Mouse (Mus musculus) adrenal gland, postnatal 14 days (tissue): ENCODE measurements around the gene Csrp3. TPM values are rescaled to one million over a fixed set of nuclear protein-coding genes. Genes with fewer than 3 reads are reported as not detected.

Source experiments
- DNase-seq: peaks from one replicate; pipeline ENCODE4 v3.0.0; 2021; ENCODE audit warnings: mixed read lengths
- total RNA-seq: library from RNA; stranded (reverse); gene quantifications from 2 replicates; pipeline ENCODE4 v1.2.3, GENCODE M21; 2021

Csrp3 gene
- total RNA-seq, 1 experiment from 2014 or later = 0.44 TPM

GRCm38 (mm10) chr7:48829177-48829910, 18.5 kb downstream of the Csrp3 start:
- no peak for DNase-seq

DNA sequence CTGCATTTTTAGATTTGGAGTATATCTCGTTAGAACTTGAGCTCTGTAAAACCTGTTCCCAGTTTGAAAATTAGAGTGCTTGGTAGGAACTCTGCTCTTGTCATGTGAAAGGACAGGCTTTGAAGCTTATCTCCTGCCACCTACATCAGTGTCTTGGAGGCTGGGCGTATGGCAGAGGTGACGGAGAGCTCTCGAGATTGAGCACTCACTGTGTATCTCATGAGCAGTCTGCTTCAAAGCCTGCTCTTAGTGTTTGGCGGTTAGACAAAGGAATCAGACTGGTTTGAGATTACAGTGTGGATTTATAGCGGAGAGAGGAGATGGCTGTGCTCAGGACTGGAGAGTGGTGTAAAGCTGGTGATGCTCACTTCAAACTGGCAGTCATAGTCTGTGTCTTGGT, 22.7 kb downstream of the Csrp3 start:
- peak; percentile 13 for DNase-seq

- peak; percentile 8 for DNase-seq
Observed at GRCm38 (mm10) chr7:48824671-48825070, 23.2 kb downstream of the Csrp3 start.

GRCm38 (mm10) chr7:48823621-48824020, 24.2 kb downstream of the Csrp3 start:
- DNase-seq = no peak

DNA sequence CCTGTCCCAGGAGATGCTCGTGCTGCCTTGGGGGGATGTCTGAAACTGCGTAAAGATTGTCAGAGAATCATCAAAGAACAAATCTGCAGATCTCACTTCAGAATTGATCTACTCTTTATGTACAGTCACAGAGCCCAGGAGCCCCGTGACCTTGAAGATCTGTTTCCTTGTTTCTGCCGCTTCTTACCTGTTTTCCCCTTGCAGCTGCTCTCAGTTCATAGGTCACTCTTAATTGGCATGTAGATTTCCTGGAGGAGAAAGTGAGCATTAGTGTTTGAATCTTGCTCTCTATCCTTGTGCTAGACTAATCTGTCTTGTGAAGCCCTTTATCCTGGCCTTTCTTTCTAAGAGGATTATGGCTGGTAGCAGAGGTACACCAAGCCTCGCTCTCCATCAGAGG, 26.2 kb downstream of the Csrp3 start:
- DNase-seq = no peak

GRCm38 (mm10) chr7:48813594-48813993, 34.2 kb downstream of the Csrp3 start:
- DNase-seq = no peak

GRCm38 (mm10) chr7:48812358-48812757, 35.5 kb downstream of the Csrp3 start:
- no peak for DNase-seq

GRCm38 (mm10) chr7:48810652-48811051, 37.2 kb downstream of the Csrp3 start:
- no peak for DNase-seq

- DNase-seq = no peak
Observed at GRCm38 (mm10) chr7:48806587-48806986, 41.2 kb downstream of the Csrp3 start.

- no peak for DNase-seq
Observed at GRCm38 (mm10) chr7:48803381-48803780, 44.5 kb downstream of the Csrp3 start.

GRCm38 (mm10) chr7:48795130-48795529, 52.7 kb downstream of the Csrp3 start:
- DNase-seq = no peak

DNA sequence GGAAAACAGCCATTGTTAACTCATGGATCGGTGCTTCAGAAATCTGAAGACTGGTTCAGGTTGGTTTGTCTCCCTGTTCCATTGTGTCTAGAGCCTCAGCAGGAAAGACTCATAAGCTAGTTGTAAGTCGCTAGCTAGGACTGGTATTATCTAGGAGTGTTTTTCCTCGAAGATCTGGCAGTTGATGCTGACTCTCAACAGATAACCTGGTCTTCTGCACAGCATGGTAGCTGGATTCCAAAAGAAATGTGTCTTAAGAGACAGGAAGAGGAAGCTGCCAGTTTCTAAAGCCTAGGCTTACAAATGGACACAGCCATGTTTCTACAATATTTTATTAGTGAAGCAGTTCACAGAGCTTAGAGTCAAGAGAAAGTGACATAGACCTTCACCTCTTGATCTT, 56.4 kb downstream of the Csrp3 start:
- no peak for DNase-seq

GRCm38 (mm10) chr7:48790117-48790516, 57.7 kb downstream of the Csrp3 start:
- DNase-seq = no peak

- peak; percentile 94 for DNase-seq
Observed at GRCm38 (mm10) chr7:48788851-48789572, 58.8 kb downstream of the Csrp3 start, which contains the start of gene Zdhhc13. TSS of gene Zdhhc13 (plus strand) at chr7:48789003.

DNA sequence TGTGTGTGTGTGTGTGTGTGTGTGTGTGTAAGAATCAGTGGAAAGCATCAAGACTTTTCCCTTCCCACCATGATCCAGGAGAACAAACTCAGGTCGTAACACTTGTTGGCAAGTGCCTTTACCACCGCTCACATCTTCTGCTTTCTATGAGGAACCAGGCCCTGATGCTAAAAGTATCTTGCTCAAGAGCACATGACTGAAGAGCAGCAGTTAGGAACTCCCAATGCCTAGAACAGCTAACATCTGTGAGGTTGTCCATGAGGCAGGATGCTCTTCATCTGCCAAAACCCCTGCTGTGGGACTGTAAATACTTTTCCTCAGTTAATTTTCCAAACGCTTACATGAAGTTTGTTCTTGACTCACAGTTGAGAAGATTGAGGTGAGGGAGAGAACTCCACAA, 59.5 kb downstream of the Csrp3 start:
- DNase-seq = no peak

DNA sequence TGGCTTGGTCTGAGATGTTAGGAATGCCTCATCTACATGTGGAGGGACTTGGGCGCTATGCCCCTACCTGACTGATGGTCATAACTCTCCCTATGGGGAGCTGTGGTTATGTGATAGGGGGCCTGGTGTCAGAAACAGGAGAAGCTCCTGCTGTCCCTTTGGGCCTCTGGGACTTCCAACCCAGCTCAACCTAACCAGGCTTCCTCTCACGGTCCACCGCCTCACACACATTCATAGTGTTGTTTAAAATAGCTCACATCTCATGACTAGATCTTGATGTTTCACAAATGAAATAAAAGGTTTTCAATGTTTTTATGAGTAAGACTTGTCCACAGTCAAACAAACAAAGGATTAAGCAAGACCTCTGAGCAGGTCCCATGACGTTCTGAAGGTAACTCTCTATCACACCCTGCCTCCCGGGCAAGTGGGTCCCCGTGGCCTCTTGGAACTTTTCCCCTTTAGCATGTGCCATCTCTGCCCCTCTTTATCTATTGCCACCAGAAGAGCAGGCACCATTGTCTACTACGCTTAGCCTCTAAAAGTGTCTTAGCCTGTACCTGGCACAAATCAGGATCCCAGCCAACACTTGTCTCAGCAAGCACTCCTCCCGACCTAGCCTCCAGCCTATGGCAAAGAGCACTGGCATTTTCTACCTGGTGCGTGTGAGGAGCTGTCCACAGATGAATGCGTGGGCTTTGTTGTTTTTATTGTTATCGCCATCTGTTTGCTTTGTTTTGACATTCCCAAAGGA, 62.9 kb downstream of the Csrp3 start:
- DNase-seq = no peak

DNA sequence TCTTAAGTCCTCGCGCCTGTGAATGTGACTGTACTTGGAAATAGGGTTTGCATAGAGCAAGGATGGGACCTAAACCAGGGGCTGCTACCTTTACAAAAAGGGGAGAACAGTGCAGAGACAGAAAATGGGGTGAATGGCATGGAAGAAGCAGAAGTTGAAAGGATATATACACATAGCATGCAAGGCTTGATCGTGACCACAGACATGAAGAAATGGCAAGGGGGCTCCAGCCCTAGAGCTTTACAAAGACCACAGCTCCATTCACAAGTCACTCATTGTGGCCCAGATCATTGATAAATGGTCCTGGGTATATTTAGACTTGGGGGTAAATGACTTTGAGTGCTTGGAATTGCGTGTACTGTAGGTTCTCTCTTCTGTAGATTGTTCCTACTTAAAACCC, 65.4 kb downstream of the Csrp3 start:
- DNase-seq = no peak

Other genes with a start within 250 kb of the Csrp3 start
- gene Mrgprb3, start 204.2 kb downstream of the Csrp3 start, total RNA-seq = not detected in 2 replicates
- gene Zdhhc13, start 59.0 kb downstream of the Csrp3 start, total RNA-seq = 9.5 and 10.6 TPM in 2 replicates
- 5.9 and 10.4 TPM in 2 replicates for gene E2f8, start 33.6 kb upstream of the Csrp3 start, total RNA-seq
- 13.0 and 14.2 TPM in 2 replicates for gene Nav2, start 60.7 kb upstream of the Csrp3 start, total RNA-seq